Mouse (Mus musculus) liver, embryonic 11.5 days (tissue): ENCODE measurements around the gene Prkar2a. TPM values are rescaled to one million over a fixed set of nuclear protein-coding genes. Genes with fewer than 3 reads are reported as not detected.

Experiments
- ATAC-seq: fragments of 200-750 bp; cut with Nextera tagmentation; replicated peaks from 2 replicates; pipeline ENCODE4 v1.8.0; 2017; ENCODE audit warnings: moderate number of reproducible peaks, mild to moderate bottlenecking, moderate TSS enrichment, moderate library complexity; ENCODE audit not compliant: low FRiP score
- DNase-seq: peaks from one replicate; pipeline ENCODE4 v3.0.0-alpha.2; 2017; ENCODE audit warnings: low spot score
- H3K27ac ChIP-seq: fragments of 300-500 bp; sonication (generic); 2 replicates; pipeline ENCODE4 v1.5.1; 2014; ENCODE audit warnings: mild to moderate bottlenecking, low read depth, low read length, control low read depth
- H3K27me3 ChIP-seq: fragments of 300-500 bp; sonication (generic); replicated peaks from 2 replicates; pipeline ENCODE4 v1.6.1; 2014; ENCODE audit warnings: low read length, mixed read lengths; ENCODE audit not compliant: control insufficient read depth, insufficient read depth
- H3K36me3 ChIP-seq: fragments of 300-500 bp; sonication (generic); 2 replicates; pipeline ENCODE4 v1.6.1; 2014; ENCODE audit warnings: mild to moderate bottlenecking, low read length, moderate library complexity, mixed read lengths; ENCODE audit not compliant: control insufficient read depth, insufficient read depth
- H3K4me1 ChIP-seq: fragments of 300-500 bp; sonication (generic); replicated peaks from 2 replicates; pipeline ENCODE4 v1.6.1; 2014; ENCODE audit warnings: low read length, mixed read lengths; ENCODE audit not compliant: control insufficient read depth, insufficient read depth
- H3K4me2 ChIP-seq: fragments of 300-500 bp; sonication (generic); 2 replicates; pipeline ENCODE4 v1.6.1; 2014; ENCODE audit warnings: mild to moderate bottlenecking, control low read depth, moderate library complexity
- H3K4me3 ChIP-seq: fragments of 300-500 bp; sonication (generic); 2 replicates; pipeline ENCODE4 v1.5.1; 2014; ENCODE audit warnings: low read depth, low read length, control low read depth
- H3K9ac ChIP-seq: fragments of 300-500 bp; sonication (generic); 2 replicates; pipeline ENCODE4 v1.6.1; 2014; ENCODE audit warnings: low read depth, low read length, control low read depth
- H3K9me3 ChIP-seq: fragments of 300-500 bp; sonication (generic); 2 replicates; pipeline ENCODE4 v1.6.1; 2016; ENCODE audit warnings: low read length, inconsistent platforms, mixed read lengths; ENCODE audit not compliant: control insufficient read depth
- WGBS: fragments of 180-500 bp; shearing (Covaris S2); extraction: QIAGEN DNeasy Blood & Tissue Kit; methylation state at CpG from one replicate; pipeline ENCODE4 v1.1.7; 2014; 5-methylcytosine and 5-hydroxymethylcytosine counted together
- polyA plus RNA-seq: library from polyadenylated mRNA; unstranded; fragments of >200 nt; fragmentation: Nextera tagmentation; extraction: Ambion mirVana; gene quantifications from 2 replicates; pipeline ENCODE4 v1.2.1, GENCODE M21; 2014

The Prkar2a gene
- polyA plus RNA-seq, 1 experiment from 2014 or later = 23.8 TPM

DNA sequence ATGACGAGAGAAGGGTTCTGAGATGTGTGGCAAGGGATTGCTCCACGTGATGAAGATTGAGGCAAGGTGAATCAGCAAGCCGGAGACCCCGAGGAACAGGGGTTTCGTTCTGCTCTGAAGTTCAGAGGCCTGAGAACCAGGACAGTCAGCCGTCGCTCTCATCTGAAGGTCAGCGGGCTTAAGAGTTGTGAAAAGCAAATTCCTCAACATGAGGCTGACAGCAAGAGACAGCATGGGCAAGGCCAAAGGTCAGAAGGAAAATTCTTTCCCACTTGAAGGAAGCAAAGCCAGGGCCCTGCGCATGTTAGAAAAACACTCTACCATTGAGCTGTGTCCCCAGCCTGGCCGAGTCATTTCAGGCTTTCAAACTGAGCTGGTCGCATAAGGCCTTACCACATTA lies 61.5 kb downstream of the Prkar2a start:
- ATAC-seq (no peak), DNase-seq (no peak)
- Histone ChIP-seq H3K9ac (no peak overlapping the region), H3K27me3 (no peaks in the 10 kb centered on the region), H3K36me3 (0 out of 2 replicates have a peak, but pooled peaks cover 2% of the 10 kb centered on the region), H3K9me3 (no peaks in the 10 kb centered on the region), H3K27ac (no peak overlapping the region), H3K4me1 (peaks cover 14% of the 10 kb centered on the region), H3K4me2 (no peak overlapping the region), H3K4me3 (no peak overlapping the region)
- 84% methylated on average over 11 of the region's 11 CpGs for WGBS

DNA sequence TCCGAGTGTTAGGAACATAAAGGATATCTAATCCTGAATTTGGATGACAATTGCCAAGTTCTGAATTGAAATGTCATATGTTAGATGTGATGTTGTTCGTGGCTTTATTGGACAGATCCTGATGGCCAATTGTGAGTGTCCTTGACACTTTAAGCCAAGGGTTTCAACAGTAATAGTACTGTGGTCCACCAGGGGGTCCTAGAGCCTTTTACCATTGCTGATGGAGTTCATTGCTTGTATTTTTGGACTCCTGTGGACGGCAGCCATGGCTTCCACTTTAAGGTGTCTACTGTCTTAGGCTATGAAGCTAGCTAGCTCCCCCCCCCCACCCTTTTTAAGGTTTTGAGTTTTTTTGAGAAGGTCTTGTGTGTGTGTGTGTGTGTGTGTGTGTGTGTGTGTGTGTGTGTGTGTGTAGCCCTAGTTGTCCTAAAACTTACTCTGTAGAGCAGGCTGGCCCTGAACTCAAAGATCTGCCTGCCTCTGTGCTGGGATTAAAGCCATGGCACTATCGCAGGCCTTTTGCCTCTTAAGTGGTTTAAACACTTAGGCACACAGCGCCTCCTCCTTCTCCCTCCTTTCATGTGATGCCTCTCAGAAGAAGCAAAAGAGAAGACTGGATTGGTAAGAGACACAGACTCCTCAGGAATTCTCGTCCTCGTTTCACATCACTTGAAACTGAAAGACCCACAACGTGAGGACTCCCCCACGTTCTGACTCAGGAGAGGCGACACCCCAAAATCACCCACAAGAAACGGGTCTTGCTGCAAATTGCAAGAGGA lies 63.2 kb downstream of the Prkar2a start:
- 82% methylated on average over 11 of the region's 11 CpGs for WGBS
- peaks cover 12% of the 10 kb centered on the region for H3K4me1 ChIP-seq
- H3K36me3 ChIP-seq = 0 out of 2 replicates have a peak, but pooled peaks cover under 1% of the 10 kb centered on the region
- H3K9ac ChIP-seq = no peak overlapping the region
- H3K4me3 ChIP-seq = no peak overlapping the region
- H3K9me3 ChIP-seq = no peaks in the 10 kb centered on the region
- no peak overlapping the region for H3K4me2 ChIP-seq
- ATAC-seq (no peak), DNase-seq (no peak)
- no peaks in the 10 kb centered on the region for H3K27me3 ChIP-seq
- no peak overlapping the region for H3K27ac ChIP-seq

DNA sequence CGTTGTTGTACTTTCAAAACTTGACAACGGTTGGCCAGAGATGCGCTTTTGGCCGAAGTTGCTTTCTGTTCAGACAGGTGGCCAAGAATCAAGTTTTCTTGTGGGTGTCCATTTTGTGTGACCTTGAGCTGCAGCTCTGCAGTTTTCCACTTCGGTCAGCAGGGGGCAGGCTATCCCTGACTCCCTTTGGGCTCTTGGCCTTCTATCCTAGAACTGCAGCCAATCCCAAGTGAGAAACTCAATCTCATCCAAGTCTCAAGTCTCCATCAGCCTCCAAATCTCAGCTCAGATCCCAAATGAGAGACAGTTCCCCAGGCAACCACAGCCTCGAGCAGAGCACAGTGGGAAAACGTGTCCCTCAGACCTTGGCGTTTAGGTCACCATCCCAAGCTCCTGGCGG lies 64.2 kb downstream of the Prkar2a start:
- H3K4me3 ChIP-seq = no peak overlapping the region
- no peak overlapping the region for H3K27ac ChIP-seq
- H3K9ac ChIP-seq = no peak overlapping the region
- peaks cover 3% of the 10 kb centered on the region; the same call in 1 of the 2 replicates for H3K4me1 ChIP-seq
- no peaks in the 10 kb centered on the region for H3K9me3 ChIP-seq
- no peaks in the 10 kb centered on the region for H3K27me3 ChIP-seq
- DNase-seq (no peak), ATAC-seq (no peak)
- 66% methylated on average over 9 of the region's 9 CpGs for WGBS
- no peaks in the 10 kb centered on the region for H3K36me3 ChIP-seq
- H3K4me2 ChIP-seq = no peak overlapping the region

DNA sequence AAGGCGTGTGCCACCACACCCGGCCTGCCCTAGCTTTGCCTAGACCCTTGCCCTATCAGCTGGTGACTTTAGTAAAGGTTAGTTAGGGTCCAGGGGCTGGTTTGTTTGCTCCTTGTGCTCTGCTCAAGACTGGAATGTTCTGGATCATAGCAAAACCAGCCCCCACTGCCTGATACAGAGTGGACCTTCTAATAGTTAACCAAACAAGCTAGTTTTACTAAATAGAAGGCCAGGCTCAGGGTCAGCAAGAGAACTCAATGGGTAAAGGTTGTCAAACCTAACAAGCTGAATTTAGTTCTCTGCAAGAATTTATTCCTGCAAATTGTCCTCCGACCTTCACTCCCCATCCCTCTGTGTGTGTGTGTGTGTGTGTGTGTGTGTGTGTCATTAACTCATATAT lies 64.9 kb downstream of the Prkar2a start:
- ATAC-seq (no peak), DNase-seq (no peak)
- Histone ChIP-seq H3K4me1 (no peaks in the 10 kb centered on the region), H3K4me3 (no peak overlapping the region), H3K27me3 (no peaks in the 10 kb centered on the region), H3K4me2 (no peak overlapping the region), H3K9ac (no peak overlapping the region), H3K27ac (no peak overlapping the region), H3K9me3 (no peaks in the 10 kb centered on the region), H3K36me3 (no peaks in the 10 kb centered on the region)
- 77% methylated on average over 3 of the region's 3 CpGs for WGBS

DNA sequence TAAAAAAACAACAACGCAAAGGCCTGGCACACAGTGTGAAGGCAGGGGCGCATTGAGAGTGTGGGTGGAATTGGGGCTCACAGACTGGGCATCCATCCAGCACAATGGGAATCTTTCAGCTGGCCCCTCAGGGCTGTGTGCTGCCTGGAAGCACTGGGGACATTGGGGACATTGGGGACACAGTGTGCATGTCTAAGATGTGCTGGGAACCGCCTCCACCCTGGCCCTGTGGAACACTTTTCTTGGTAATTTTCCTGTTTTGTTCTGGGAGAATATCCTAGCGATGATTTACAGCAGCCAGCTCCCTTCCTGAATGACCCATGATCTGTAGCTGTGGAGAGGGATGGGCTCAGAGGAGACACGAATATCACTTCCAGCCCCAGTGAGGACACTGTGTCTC lies 65.3 kb downstream of the Prkar2a start:
- 82% methylated on average over 5 of the region's 5 CpGs for WGBS
- H3K36me3 ChIP-seq = no peaks in the 10 kb centered on the region
- DNase-seq (no peak), ATAC-seq (no peak)
- no peaks in the 10 kb centered on the region for H3K4me1 ChIP-seq
- no peak overlapping the region for H3K27ac ChIP-seq
- H3K27me3 ChIP-seq = no peaks in the 10 kb centered on the region
- no peaks in the 10 kb centered on the region for H3K9me3 ChIP-seq
- no peak overlapping the region for H3K4me3 ChIP-seq
- H3K4me2 ChIP-seq = no peak overlapping the region
- H3K9ac ChIP-seq = no peak overlapping the region

DNA sequence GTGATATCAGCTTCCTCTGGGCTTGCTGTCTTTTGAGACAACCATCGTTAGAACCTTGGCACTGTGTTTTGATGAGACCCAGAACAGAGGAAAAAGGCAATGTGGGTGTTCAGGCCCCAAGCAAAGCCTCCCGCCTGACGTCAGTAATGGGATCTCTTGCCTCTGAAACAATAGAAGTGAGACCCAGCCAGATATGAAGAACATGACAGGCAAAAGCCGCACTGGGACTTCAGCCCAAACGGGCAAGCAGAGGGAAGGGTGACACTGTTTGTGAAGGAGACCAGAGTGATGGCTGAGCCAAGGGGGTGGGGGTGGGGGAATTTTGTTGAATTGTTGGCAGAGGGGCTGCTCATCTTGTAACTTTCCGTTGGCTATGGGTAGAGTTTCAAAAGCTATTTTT lies 68.3 kb downstream of the Prkar2a start:
- no peak for DNase-seq
- Histone ChIP-seq H3K27me3 (no peaks in the 10 kb centered on the region), H3K27ac (no peak overlapping the region), H3K9me3 (0 out of 2 replicates have a peak, but pooled peaks cover 3% of the 10 kb centered on the region), H3K4me1 (no peaks in the 10 kb centered on the region), H3K4me3 (no peak overlapping the region), H3K9ac (no peak overlapping the region), H3K4me2 (no peak overlapping the region), H3K36me3 (no peaks in the 10 kb centered on the region)
- 72% methylated on average over 6 of the region's 6 CpGs for WGBS
- no peak for ATAC-seq

DNA sequence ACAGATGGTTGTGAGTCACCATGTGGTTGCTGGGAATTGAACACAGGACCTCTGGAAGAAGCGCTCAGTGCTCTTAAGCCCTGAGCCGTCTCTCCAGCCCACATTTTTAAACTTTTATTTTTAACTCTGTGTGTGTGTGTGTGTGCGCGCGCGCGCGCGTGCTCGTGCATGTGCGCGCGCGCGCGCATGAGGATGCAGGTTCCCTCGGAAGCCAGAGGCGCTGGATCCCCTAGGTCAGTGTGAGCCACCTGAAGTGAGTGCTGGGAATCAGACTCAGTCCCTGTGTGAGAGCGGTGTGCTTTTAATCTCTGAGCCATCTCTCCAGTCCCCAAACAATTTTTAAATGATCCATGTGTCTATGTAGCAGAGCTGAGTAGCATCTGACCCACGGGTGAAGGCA lies 70.0 kb downstream of the Prkar2a start:
- Histone ChIP-seq H3K27me3 (no peaks in the 10 kb centered on the region), H3K27ac (no peak overlapping the region), H3K9ac (no peak overlapping the region), H3K4me1 (no peaks in the 10 kb centered on the region), H3K36me3 (no peaks in the 10 kb centered on the region), H3K4me3 (no peak overlapping the region), H3K4me2 (no peak overlapping the region), H3K9me3 (0 out of 2 replicates have a peak, but pooled peaks cover 3% of the 10 kb centered on the region)
- ATAC-seq = no peak
- no peak for DNase-seq
- 93% methylated on average over 20 of the region's 20 CpGs for WGBS

DNA sequence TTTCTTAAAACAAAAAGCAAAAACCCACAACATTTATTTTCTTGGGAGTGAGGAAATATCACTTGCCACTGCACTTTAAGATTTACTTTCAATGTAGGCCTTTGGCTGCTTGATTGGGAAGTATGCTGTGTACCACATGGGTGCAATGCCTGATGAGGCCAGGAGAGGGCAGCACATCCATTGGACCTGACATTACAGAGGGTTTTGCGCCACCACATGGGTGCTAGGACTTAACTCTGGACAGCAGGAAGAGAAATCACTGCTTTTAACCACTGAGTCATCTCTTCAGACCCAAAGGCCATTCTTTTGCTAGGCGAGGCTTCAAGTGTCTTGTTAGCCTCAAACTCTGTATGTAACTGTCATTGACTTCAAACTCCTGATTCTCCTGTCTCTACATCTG lies 70.7 kb downstream of the Prkar2a start:
- no peaks in the 10 kb centered on the region for H3K27me3 ChIP-seq
- DNase-seq = peak; percentile 46

DNA sequence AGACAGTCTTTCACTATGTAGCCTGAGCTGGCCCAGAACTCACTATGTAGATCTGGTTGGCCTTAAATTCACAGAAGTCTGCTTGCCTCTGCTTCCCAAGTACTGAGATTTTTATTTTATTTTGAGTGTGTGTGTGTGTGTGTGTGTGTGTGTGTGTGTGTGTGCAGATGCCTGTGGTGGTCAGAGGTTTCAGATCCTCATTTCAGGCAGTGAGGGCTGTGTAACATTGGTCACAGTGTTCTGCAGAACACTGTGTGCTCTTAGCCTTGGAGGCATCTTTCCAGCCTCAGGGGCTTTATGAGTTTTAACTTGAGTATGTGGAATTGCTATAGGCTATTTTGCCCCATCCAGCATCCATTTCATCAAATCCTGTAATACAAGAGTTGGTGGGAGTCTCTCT lies 72.4 kb downstream of the Prkar2a start:
- no peak overlapping the region for H3K9ac ChIP-seq
- H3K4me3 ChIP-seq = no peak overlapping the region
- no peaks in the 10 kb centered on the region for H3K36me3 ChIP-seq
- H3K27me3 ChIP-seq = no peaks in the 10 kb centered on the region
- DNase-seq (no peak), ATAC-seq (no peak)
- 0 out of 2 replicates have a peak, but pooled peaks cover 5% of the 10 kb centered on the region for H3K4me1 ChIP-seq
- H3K4me2 ChIP-seq = no peak overlapping the region
- 0 out of 2 replicates have a peak, but pooled peaks cover 3% of the 10 kb centered on the region for H3K9me3 ChIP-seq
- H3K27ac ChIP-seq = no peak overlapping the region

More for the DNA sequence above, 70.7 kb downstream of the Prkar2a start:
- ATAC-seq = no peak
- H3K4me3 ChIP-seq = no peak overlapping the region
- no peaks in the 10 kb centered on the region for H3K36me3 ChIP-seq
- H3K4me1 ChIP-seq = 0 out of 2 replicates have a peak, but pooled peaks cover 1% of the 10 kb centered on the region
- WGBS = 60% methylated on average over 2 of the region's 2 CpGs
- no peak overlapping the region for H3K4me2 ChIP-seq
- H3K9me3 ChIP-seq = 0 out of 2 replicates have a peak, but pooled peaks cover 3% of the 10 kb centered on the region
- no peak overlapping the region for H3K27ac ChIP-seq
- no peak overlapping the region for H3K9ac ChIP-seq
